Mouse (Mus musculus) G1E (cell line): Measurements from ENCODE around the gene St7l.

ENCODE experiments used
- CTCF ChIP-seq: IDR thresholded peaks from 2 replicates; pipeline ENCODE4 v1.5.1; 2012; ENCODE audit warnings: low read depth, low read length, inconsistent platforms, mixed read lengths
- GATA2 ChIP-seq: IDR thresholded peaks from 2 replicates; pipeline ENCODE4 v1.6.1; 2012; ENCODE audit warnings: low read depth, low read length, inconsistent platforms, borderline replicate concordance
- TAL1 ChIP-seq: conservative IDR thresholded peaks from 2 replicates; pipeline ENCODE4 v1.6.1; 2012; ENCODE audit warnings: low read depth, low read length, inconsistent platforms, mixed read lengths

- TF ChIP-seq TAL1: no peak
- no peak for TF ChIP-seq CTCF
- TF ChIP-seq GATA2: no peak
Observed at GRCm38 (mm10) chr3:104909195-104909594, 45.4 kb downstream of the St7l start.
